Mouse (Mus musculus) forebrain, postnatal 0 days (tissue): ENCODE measurements at regions not wholly inside any gene's neighbourhood (a gene's known extent, or its start where the extent isn't known, plus 50 kb on each side); places are given as distances from the start of the nearest gene placed in this dataset.

ENCODE experiments used
- ATAC-seq: fragments of 200-750 bp; cut with Nextera tagmentation; 2 replicates; pipeline ENCODE4 v1.8.0; 2017; ENCODE audit warnings: mild to moderate bottlenecking, moderate library complexity
- DNase-seq: peaks from one replicate; pipeline ENCODE4 v3.0.0-alpha.2; 2015
- H3K27ac ChIP-seq: fragments of 300-500 bp; sonication (generic); 2 replicates; pipeline ENCODE4 v1.5.1; 2014; ENCODE audit warnings: low read depth, mild to moderate bottlenecking, antibody characterized with exemption, low read length, moderate library complexity, mixed read lengths
- H3K27me3 ChIP-seq: fragments of 300-500 bp; sonication (generic); 2 replicates; pipeline ENCODE4 v1.6.1; 2014; ENCODE audit warnings: mild to moderate bottlenecking, low read length, mixed read lengths; ENCODE audit not compliant: insufficient read depth
- H3K36me3 ChIP-seq: fragments of 300-500 bp; sonication (generic); 2 replicates; pipeline ENCODE4 v1.6.1; 2014; ENCODE audit warnings: mild to moderate bottlenecking, moderate library complexity; ENCODE audit not compliant: insufficient read depth
- H3K4me1 ChIP-seq: fragments of 300-500 bp; sonication (generic); 2 replicates; pipeline ENCODE4 v1.6.1; 2014; ENCODE audit warnings: antibody characterized with exemption; ENCODE audit not compliant: insufficient read depth
- H3K4me2 ChIP-seq: fragments of 300-500 bp; sonication (generic); 2 replicates; pipeline ENCODE4 v1.6.1; 2014; ENCODE audit warnings: low read depth, mild to moderate bottlenecking, moderate library complexity
- H3K4me3 ChIP-seq: fragments of 300-500 bp; sonication (generic); 2 replicates; pipeline ENCODE4 v1.5.1; 2014; ENCODE audit warnings: low read depth, low read length, mixed read lengths
- H3K9ac ChIP-seq: fragments of 300-500 bp; sonication (generic); 2 replicates; pipeline ENCODE4 v1.6.1; 2014; ENCODE audit warnings: mild to moderate bottlenecking
- H3K9me3 ChIP-seq: fragments of 300-500 bp; sonication (generic); 2 replicates; pipeline ENCODE4 v1.6.1; 2016; ENCODE audit warnings: low read length
- CTCF ChIP-seq: sonication (generic); IDR thresholded peaks from 2 replicates; pipeline ENCODE4 v1.5.1; 2016; ENCODE audit warnings: antibody characterized with exemption, control low read depth, low read depth
- WGBS: fragments of 180-500 bp; shearing (Covaris S2); extraction: QIAGEN DNeasy Blood & Tissue Kit; methylation state at CpG from one replicate; pipeline ENCODE4 v1.1.7; 2014; 5-methylcytosine and 5-hydroxymethylcytosine counted together

- H3K9me3 ChIP-seq: no peaks in the 10 kb centered on the region
- no peaks in the 10 kb centered on the region for H3K27me3 ChIP-seq
- H3K4me3 ChIP-seq: no peak overlapping the region
- ATAC-seq: no peak
- 83% methylated on average over 2 of the region's 2 CpGs for WGBS
- no peaks in the 10 kb centered on the region for H3K4me1 ChIP-seq
- H3K4me2 ChIP-seq: no peak overlapping the region
- peak; percentile 30; the same call in 1 of the 2 replicates for TF ChIP-seq CTCF
- H3K27ac ChIP-seq: no peak overlapping the region
- no peaks in the 10 kb centered on the region for H3K36me3 ChIP-seq
- DNase-seq: peak; percentile 10
- H3K9ac ChIP-seq: no peak overlapping the region
These were observed 119.4 kb downstream of the Pxdc1 start for GRCm38 (mm10) chr13:34533896-34534295.

GRCm38 (mm10) chr13:34511332-34511731 is 142.0 kb downstream of the Pxdc1 start:
- H3K27me3 ChIP-seq: no peaks in the 10 kb centered on the region
- H3K9ac ChIP-seq: no peak overlapping the region
- H3K4me1 ChIP-seq: no peaks in the 10 kb centered on the region
- H3K36me3 ChIP-seq: no peaks in the 10 kb centered on the region
- H3K27ac ChIP-seq: no peak overlapping the region
- no peaks in the 10 kb centered on the region for H3K9me3 ChIP-seq
- no peak for TF ChIP-seq CTCF
- WGBS: 91% methylated on average over 3 of the region's 3 CpGs
- ATAC-seq: no peak
- H3K4me3 ChIP-seq: no peak overlapping the region
- no peak overlapping the region for H3K4me2 ChIP-seq
- no peak for DNase-seq

- no peak for TF ChIP-seq CTCF
- no peaks in the 10 kb centered on the region for H3K9me3 ChIP-seq
- peak overlapping the region; percentile 35; the same call in 1 of the 2 replicates for H3K27ac ChIP-seq
- no peak overlapping the region for H3K9ac ChIP-seq
- no peak for DNase-seq
- H3K27me3 ChIP-seq: no peaks in the 10 kb centered on the region
- WGBS: 43% methylated on average over 2 of the region's 2 CpGs
- peak; percentile 61; the same call in 1 of the 2 replicates for ATAC-seq
- no peaks in the 10 kb centered on the region for H3K4me1 ChIP-seq
- no peaks in the 10 kb centered on the region for H3K36me3 ChIP-seq
- no peak overlapping the region for H3K4me3 ChIP-seq
- H3K4me2 ChIP-seq: no peak overlapping the region
These were observed 146.1 kb downstream of the Pxdc1 start for GRCm38 (mm10) chr13:34507224-34507623.

GRCm38 (mm10) chr13:34505861-34506260 is 147.4 kb downstream of the Pxdc1 start:
- no peak for TF ChIP-seq CTCF
- Histone ChIP-seq H3K4me1 (no peaks in the 10 kb centered on the region), H3K4me3 (no peak overlapping the region), H3K9ac (no peak overlapping the region), H3K4me2 (no peak overlapping the region), H3K36me3 (no peaks in the 10 kb centered on the region), H3K9me3 (no peaks in the 10 kb centered on the region), H3K27me3 (no peaks in the 10 kb centered on the region), H3K27ac (no peak overlapping the region)
- ATAC-seq (no peak), DNase-seq (no peak)
- 86% methylated on average over 2 of the region's 2 CpGs for WGBS

- WGBS: 84% methylated on average over 3 of the region's 3 CpGs
- H3K4me3 ChIP-seq: no peak overlapping the region
- no peak for ATAC-seq
- H3K27me3 ChIP-seq: no peaks in the 10 kb centered on the region
- no peaks in the 10 kb centered on the region for H3K36me3 ChIP-seq
- H3K9ac ChIP-seq: no peak overlapping the region
- no peak overlapping the region for H3K27ac ChIP-seq
- H3K4me2 ChIP-seq: no peak overlapping the region
- TF ChIP-seq CTCF: no peak
- no peak for DNase-seq
- no peaks in the 10 kb centered on the region for H3K9me3 ChIP-seq
- H3K4me1 ChIP-seq: no peaks in the 10 kb centered on the region
These were observed 148.4 kb downstream of the Pxdc1 start for GRCm38 (mm10) chr13:34504879-34505278.

GRCm38 (mm10) chr13:34498910-34499309 is 153.9 kb upstream of the Slc22a23 start:
- H3K4me3 ChIP-seq: no peak overlapping the region
- TF ChIP-seq CTCF: no peak
- no peak overlapping the region for H3K4me2 ChIP-seq
- no peaks in the 10 kb centered on the region for H3K27me3 ChIP-seq
- H3K27ac ChIP-seq: no peak overlapping the region
- ATAC-seq: no peak
- no peaks in the 10 kb centered on the region for H3K9me3 ChIP-seq
- H3K9ac ChIP-seq: no peak overlapping the region
- WGBS: 98% methylated on average over 2 of the region's 2 CpGs
- H3K36me3 ChIP-seq: no peaks in the 10 kb centered on the region
- no peaks in the 10 kb centered on the region for H3K4me1 ChIP-seq
- DNase-seq: no peak

- Histone ChIP-seq H3K9me3 (no peaks in the 10 kb centered on the region), H3K4me1 (no peaks in the 10 kb centered on the region), H3K9ac (no peak overlapping the region), H3K4me2 (no peak overlapping the region), H3K36me3 (no peaks in the 10 kb centered on the region), H3K27me3 (no peaks in the 10 kb centered on the region), H3K4me3 (no peak overlapping the region), H3K27ac (no peak overlapping the region)
- no peak for DNase-seq
- no peak for ATAC-seq
- no peak for TF ChIP-seq CTCF
- WGBS: 82% methylated on average over 3 of the region's 3 CpGs
These were observed 152.7 kb upstream of the Slc22a23 start for GRCm38 (mm10) chr13:34497667-34498066.

- Histone ChIP-seq H3K4me2 (no peak overlapping the region), H3K36me3 (no peaks in the 10 kb centered on the region), H3K27ac (no peak overlapping the region), H3K27me3 (no peaks in the 10 kb centered on the region), H3K9ac (no peak overlapping the region), H3K4me1 (no peaks in the 10 kb centered on the region), H3K9me3 (no peaks in the 10 kb centered on the region), H3K4me3 (no peak overlapping the region)
- WGBS: 97% methylated on average over 1 of the region's 1 CpGs
- no peak for TF ChIP-seq CTCF
- ATAC-seq (no peak), DNase-seq (no peak)
These were observed 139.8 kb upstream of the Slc22a23 start for GRCm38 (mm10) chr13:34484831-34485230.
